Mouse (Mus musculus): ENCODE measurements around the gene Bptf.

GRCm38 (mm10) chr11:107012324-107013017 is 119.5 kb downstream of the Bptf start:
- TF ChIP-seq E2F4 (IDR thresholded peaks at IDR 0.05; ENCODE audit: insufficient read depth) (no peak), POLR2A (IDR thresholded peaks at IDR 0.05; ENCODE audit: insufficient read length, low read depth) (peak; percentile 91), POLR2AphosphoS2 (IDR thresholded peaks at IDR 0.05; ENCODE audit: insufficient read length, low read depth) (peak; percentile 90), CEBPB (IDR thresholded peaks at IDR 0.05; ENCODE audit: insufficient read depth, poor library complexity, severe bottlenecking) (0 out of 2 replicates have a peak, but pooled peaks have one; percentile 33), MYOD1 (IDR thresholded peaks at IDR 0.05; ENCODE audit: control insufficient read depth in 1 of 3, insufficient read length in 2 of 3, low read depth in 2 of 3) (no peak), REST (IDR thresholded peaks at IDR 0.05; ENCODE audit: insufficient read depth, insufficient read length) (no peak), USF1 (IDR thresholded peaks at IDR 0.05; ENCODE audit: low read depth) (no peak), TCF3 (IDR thresholded peaks at IDR 0.05; ENCODE audit: insufficient read length, low read depth) (no peak), TCF12 (IDR thresholded peaks at IDR 0.05; ENCODE audit: insufficient read depth, poor library complexity, severe bottlenecking) (no peak)

Data from myocyte (in vitro differentiated cells).